In genomic region chr1:85690544-85690943, GRCm38 (mm10) we compare ENCODE assay signal across 24 mouse cellular contexts. TPM values are rescaled to one million over a fixed set of nuclear protein-coding genes. Genes with fewer than 3 reads are reported as not detected.
DNase-seq lines count a peak whose midpoint lies in the region; ATAC-seq lines count a peak whose summit lies in the region.
"Had no signal": no experiment of that assay in that cellular context is flagged by ENCODE, and none has a peak within 500 bp of the region (broad histone marks: within the 10 kb centered on the region; RNA-seq: fewer than 3 reads in every experiment).

No protein-coding gene starts in this region.

- DNase-seq in heart, adult 11 months: peak; percentile 67
- DNase-seq in retina, embryonic 14.5 days (ENCODE audit: low spot score): no peak
- no peak for DNase-seq in gastrocnemius, postnatal 25 days
- DNase-seq: adrenal gland, adult 2 months; adrenal gland, postnatal 10 days; adrenal gland, postnatal 25 days; cerebellum, adult 11 months; cerebellum, adult 18-20 months; cerebellum, adult 8-10 months; cerebellum, adult 9-11 months; cerebellum, postnatal 14 days; cerebellum, postnatal 36 days; embryo, embryonic 11 days had no signal

- H3K4me1 ChIP-seq in heart, embryonic 11.5 days (ENCODE audit: control insufficient read depth, insufficient read depth, low read length): no peaks in the 10 kb centered on the region; the same call in 1 of the 2 replicates
- H3K4me1 ChIP-seq: embryonic facial prominence, embryonic 13.5 days; embryonic facial prominence, embryonic 15.5 days; forebrain, embryonic 10.5 days; forebrain, embryonic 12.5 days had no signal

- WGBS in heart, embryonic 11.5 days (ENCODE audit: insufficient replicate concordance): 69% methylated on average over 3 of the region's 3 CpGs

- no peak overlapping the region for H3K9ac ChIP-seq in heart, embryonic 11.5 days (ENCODE audit: low read depth, low read length)
- H3K9ac ChIP-seq: embryonic facial prominence, embryonic 13.5 days; embryonic facial prominence, embryonic 15.5 days; forebrain, embryonic 12.5 days had no signal

- H3K27me3 ChIP-seq in heart, embryonic 11.5 days (ENCODE audit: control insufficient read depth, insufficient read depth, low read length): no peaks in the 10 kb centered on the region
- H3K27me3 ChIP-seq: embryonic facial prominence, embryonic 13.5 days; embryonic facial prominence, embryonic 15.5 days; forebrain, embryonic 12.5 days had no signal

- no peaks in the 10 kb centered on the region for H3K36me3 ChIP-seq in heart, embryonic 11.5 days (ENCODE audit: control insufficient read depth, insufficient read depth, low read length)
- H3K36me3 ChIP-seq: embryonic facial prominence, embryonic 13.5 days; embryonic facial prominence, embryonic 15.5 days; forebrain, embryonic 10.5 days; forebrain, embryonic 12.5 days had no signal

- no peak overlapping the region for H3K27ac ChIP-seq in heart, embryonic 11.5 days (ENCODE audit: low read depth, low read length)
- H3K27ac ChIP-seq: embryonic facial prominence, embryonic 13.5 days; embryonic facial prominence, embryonic 15.5 days; forebrain, embryonic 10.5 days; forebrain, embryonic 12.5 days had no signal

- H3K4me3 ChIP-seq in heart, embryonic 11.5 days (ENCODE audit: low read depth, low read length): no peak overlapping the region
- H3K4me3 ChIP-seq: embryonic facial prominence, embryonic 13.5 days; embryonic facial prominence, embryonic 15.5 days; erythroblast, embryonic 14.5 days; forebrain, embryonic 10.5 days; forebrain, embryonic 12.5 days had no signal

- no peak overlapping the region for H3K4me2 ChIP-seq in heart, embryonic 11.5 days
- H3K4me2 ChIP-seq: embryonic facial prominence, embryonic 13.5 days; embryonic facial prominence, embryonic 15.5 days; forebrain, embryonic 12.5 days had no signal

- H3K9me3 ChIP-seq in heart, embryonic 11.5 days (replicated peaks; ENCODE audit: control insufficient read depth, low read length): no peaks in the 10 kb centered on the region
- H3K9me3 ChIP-seq: embryonic facial prominence, embryonic 13.5 days; embryonic facial prominence, embryonic 15.5 days; forebrain, embryonic 10.5 days; forebrain, embryonic 12.5 days had no signal

- no peak for ATAC-seq in heart, embryonic 11.5 days (replicated peaks; ENCODE audit: insufficient number of reproducible peaks, low FRiP score, low TSS enrichment)
- peak; percentile 47; the same call in 1 of the 2 replicates for ATAC-seq in megakaryocyte, adult 5-6 weeks (ENCODE audit: poor library complexity, severe bottlenecking)
- ATAC-seq: forebrain, embryonic 14.5 days; forebrain, embryonic 16.5 days had no signal

RNA-seq across cellular contexts. Expression of gene Sp100, which starts 40.8 kb away (rescaled TPM):
- 0.46 and 0.99 TPM in 2 replicates for polyA plus RNA-seq in heart, embryonic 11.5 days (2014; fragmentation: Nextera tagmentation; extraction: Ambion mirVana)
- 477 and 499 TPM in 2 replicates for total RNA-seq in megakaryocyte, adult 5-6 weeks (2015)
- total RNA-seq in megakaryocyte, adult 5-6 weeks (2017): 247 and 313 TPM in 2 replicates
- 1 to 10 TPM; 4.6 to 4.9 TPM for total RNA-seq in gastrocnemius, postnatal 25 days (2021)
- total RNA-seq: ES-E14 had no signal
- polyA plus RNA-seq: C2C12; forebrain, embryonic 16.5 days had no signal

Comparison
In these comparisons a context has a peak if more than half of its experiments do, and no peak if none do; other contexts are left out.
1. RNA of gene Sp100, which starts 40.8 kb away (total RNA-seq): 247 to 499 TPM in megakaryocyte, adult 5-6 weeks; 4.6 to 4.9 TPM in gastrocnemius, postnatal 25 days; every median in the first group is over 10 times any median in the second.